In genomic region chr2:15055741-15056151, GRCm38 (mm10) we compare ENCODE assay signal across 7 mouse cellular contexts. TPM values are rescaled to one million over a fixed set of nuclear protein-coding genes. Genes with fewer than 3 reads are reported as not detected.
A peak's percentile ranks its signal among the peaks of the same experiment; 100 is the strongest.
DNase-seq lines count a peak whose midpoint lies in the region; ATAC-seq and TF ChIP-seq lines count a peak whose summit lies in the region.

No protein-coding gene starts in this region.

- under 1% methylated on average over 15 of the region's 15 CpGs for WGBS in thymus, adult 2 months
- WGBS in embryonic facial prominence, embryonic 12.5 days: 1% methylated on average over 15 of the region's 15 CpGs
- WGBS in intestine, postnatal 0 days: under 1% methylated on average over 15 of the region's 15 CpGs
- under 1% methylated on average over 15 of the region's 15 CpGs for WGBS in midbrain, embryonic 15.5 days

- peaks cover 4% of the 10 kb centered on the region for H3K4me1 ChIP-seq in thymus, adult 2 months (replicated peaks; ENCODE audit: control insufficient read depth, insufficient read depth, low read length)
- H3K4me1 ChIP-seq in embryonic facial prominence, embryonic 12.5 days: peaks cover 11% of the 10 kb centered on the region
- H3K4me1 ChIP-seq in intestine, postnatal 0 days (replicated peaks; ENCODE audit: control insufficient read depth, insufficient read depth, low read length): peaks cover 8% of the 10 kb centered on the region; the same call in 1 of the 2 replicates
- peaks cover 33% of the 10 kb centered on the region for H3K4me1 ChIP-seq in midbrain, embryonic 15.5 days

- no peaks in the 10 kb centered on the region for H3K36me3 ChIP-seq in thymus, adult 2 months (ENCODE audit: control insufficient read depth, insufficient read depth, low read length)
- H3K36me3 ChIP-seq in embryonic facial prominence, embryonic 12.5 days: no peaks in the 10 kb centered on the region
- no peaks in the 10 kb centered on the region for H3K36me3 ChIP-seq in intestine, postnatal 0 days (ENCODE audit: control insufficient read depth, insufficient read depth)
- H3K36me3 ChIP-seq in midbrain, embryonic 15.5 days (replicated peaks): no peaks in the 10 kb centered on the region

- H3K9me3 ChIP-seq in embryonic facial prominence, embryonic 12.5 days: no peaks in the 10 kb centered on the region
- no peaks in the 10 kb centered on the region for H3K9me3 ChIP-seq in intestine, postnatal 0 days (ENCODE audit: control insufficient read depth)
- H3K9me3 ChIP-seq in midbrain, embryonic 15.5 days: no peaks in the 10 kb centered on the region

- TF ChIP-seq CTCF in thymus, adult 2 months (IDR thresholded peaks at IDR 0.05; ENCODE audit: borderline replicate concordance, control insufficient read depth, extremely low read depth, insufficient read depth, low read length, poor library complexity): no peak
- TF ChIP-seq CTCF in intestine, postnatal 0 days (IDR thresholded peaks at IDR 0.05; ENCODE audit: low read depth): no peak

- H3K27me3 ChIP-seq in thymus, adult 2 months (ENCODE audit: control insufficient read depth, insufficient read depth, low read length): no peaks in the 10 kb centered on the region
- no peaks in the 10 kb centered on the region for H3K27me3 ChIP-seq in embryonic facial prominence, embryonic 12.5 days
- no peaks in the 10 kb centered on the region for H3K27me3 ChIP-seq in intestine, postnatal 0 days (replicated peaks; ENCODE audit: control insufficient read depth, insufficient read depth, low read length)
- no peaks in the 10 kb centered on the region; the same call in 1 of the 2 replicates for H3K27me3 ChIP-seq in midbrain, embryonic 15.5 days (replicated peaks)

- H3K4me2 ChIP-seq in embryonic facial prominence, embryonic 12.5 days (replicated peaks): peak overlapping the region; percentile 67
- peak overlapping the region; percentile 74 for H3K4me2 ChIP-seq in intestine, postnatal 0 days (replicated peaks; ENCODE audit: low read depth)
- peak overlapping the region; percentile 65 for H3K4me2 ChIP-seq in midbrain, embryonic 15.5 days

- DNase-seq in thymus, adult 2 months: no peak
- DNase-seq in thymus, postnatal 36 days: no peak
- no peak for DNase-seq in layer of hippocampus, adult 9-11 months
- no peak for DNase-seq in urinary bladder, adult 18-20 months (ENCODE audit: low spot score in 2 of 2)

- peak overlapping the region; percentile 4; the same call in 1 of the 2 replicates for H3K27ac ChIP-seq in thymus, adult 2 months (ENCODE audit: control insufficient read depth, insufficient read depth, low read length)
- H3K27ac ChIP-seq in embryonic facial prominence, embryonic 12.5 days: peak overlapping the region; percentile 95
- H3K27ac ChIP-seq in intestine, postnatal 0 days (ENCODE audit: low read depth, low read length): peak overlapping the region; percentile 85
- H3K27ac ChIP-seq in midbrain, embryonic 15.5 days: peak overlapping the region; percentile 98

- peak overlapping the region; percentile 60 for H3K4me3 ChIP-seq in thymus, adult 2 months (ENCODE audit: control insufficient read depth, insufficient read depth, low read length)
- H3K4me3 ChIP-seq in embryonic facial prominence, embryonic 12.5 days: peak overlapping the region; percentile 83
- peak overlapping the region; percentile 73 for H3K4me3 ChIP-seq in intestine, postnatal 0 days (ENCODE audit: low read depth, low read length)
- H3K4me3 ChIP-seq in midbrain, embryonic 15.5 days: peak overlapping the region; percentile 97

- H3K9ac ChIP-seq in embryonic facial prominence, embryonic 12.5 days: peak overlapping the region; percentile 95
- peak overlapping the region; percentile 71 for H3K9ac ChIP-seq in intestine, postnatal 0 days (ENCODE audit: low read depth, low read length)
- H3K9ac ChIP-seq in midbrain, embryonic 15.5 days: peak overlapping the region; percentile 97

- no peak for ATAC-seq in embryonic facial prominence, embryonic 12.5 days (ENCODE audit: insufficient number of reproducible peaks, insufficient read depth, low FRiP score, low TSS enrichment)
- 0 out of 2 replicates have a peak, but pooled peaks have one; percentile 11 for ATAC-seq in intestine, postnatal 0 days
- peak; percentile 4; the same call in 1 of the 2 replicates for ATAC-seq in midbrain, embryonic 15.5 days (replicated peaks)

- no peak for TF ChIP-seq POLR2A in thymus, adult 2 months (IDR thresholded peaks at IDR 0.05; ENCODE audit: control insufficient read depth, extremely low read depth, insufficient read depth, low read length, poor library complexity)

RNA-seq across cellular contexts. Expression of gene Nsun6, which starts 0.9 kb away (rescaled TPM):
- polyA plus RNA-seq in thymus, adult 2 months (2012; rRNA removed): 2.4 and 2.8 TPM in 2 replicates
- 11.9 and 15.9 TPM in 2 replicates for polyA plus RNA-seq in embryonic facial prominence, embryonic 12.5 days (2016; fragmentation: Nextera tagmentation; extraction: Ambion mirVana)
- 6.5 and 7.5 TPM in 2 replicates for polyA plus RNA-seq in intestine, postnatal 0 days (2015; fragmentation: Nextera tagmentation; extraction: Ambion mirVana)
- 16.5 and 18.3 TPM in 2 replicates for polyA plus RNA-seq in midbrain, embryonic 15.5 days (2015; fragmentation: Nextera tagmentation; extraction: Ambion mirVana)

RNA-seq across cellular contexts. Expression of gene Arl5b, which starts 6.6 kb away (rescaled TPM):
- polyA plus RNA-seq in thymus, adult 2 months (2012; rRNA removed): 9.0 and 10.9 TPM in 2 replicates
- polyA plus RNA-seq in embryonic facial prominence, embryonic 12.5 days (2016; fragmentation: Nextera tagmentation; extraction: Ambion mirVana): 52.2 and 53.0 TPM in 2 replicates
- 12.3 and 13.4 TPM in 2 replicates for polyA plus RNA-seq in intestine, postnatal 0 days (2015; fragmentation: Nextera tagmentation; extraction: Ambion mirVana)
- polyA plus RNA-seq in midbrain, embryonic 15.5 days (2015; fragmentation: Nextera tagmentation; extraction: Ambion mirVana): 31.0 and 36.1 TPM in 2 replicates

Comparison
In these comparisons a context has a peak if more than half of its experiments do, and no peak if none do; other contexts are left out.
1. H3K27ac ChIP-seq: peak in every context shown above with its lines; median percentile 98 in midbrain, embryonic 15.5 days; 95 in embryonic facial prominence, embryonic 12.5 days; 85 in intestine, postnatal 0 days; 4 in thymus, adult 2 months.